21 mouse cellular contexts compared by ENCODE assay signal in genomic region chr16:81146019-81146418, GRCm38 (mm10). TPM values are rescaled to one million over a fixed set of nuclear protein-coding genes. Genes with fewer than 3 reads are reported as not detected.
DNase-seq lines count a peak whose midpoint lies in the region; TF ChIP-seq lines count a peak whose summit lies in the region.
"Had no signal": no experiment of that assay in that cellular context is flagged by ENCODE, and none has a peak within 500 bp of the region (broad histone marks: within the 10 kb centered on the region; RNA-seq: fewer than 3 reads in every experiment).

No protein-coding gene starts in this region.

- no peak for TF ChIP-seq RAD21 in CH12.LX (IDR thresholded peaks at IDR 0.05; ENCODE audit: low read depth, low read length)

- H3K9ac ChIP-seq in CH12.LX (ENCODE audit: insufficient read depth, low read depth) = no peak overlapping the region
- no peak overlapping the region for H3K9ac ChIP-seq in ES-E14 (ENCODE audit: insufficient read depth, low read depth, low read length, poor library complexity, severe bottlenecking)

- H3K27ac ChIP-seq in CH12.LX (ENCODE audit: insufficient read depth, low read depth) = no peak overlapping the region
- no peak overlapping the region for H3K27ac ChIP-seq in ES-E14 (ENCODE audit: insufficient read depth, low read depth, low read length, poor library complexity, severe bottlenecking)

- dilution Hi-C loops in CH12.LX (cut with MboI; ENCODE audit: extremely low pct_ligation_motif_present, extremely low pct_unique_long_range_greater_than_20kb, low sequenced_read_pairs) = no loop called here

- DNase-seq in CH12.LX (ENCODE audit: extremely low read depth) (no peak), ES-E14 (ENCODE audit: low read depth, low spot score) (no peak)
- DNase-seq in B cell, adult 2 months = no peak
- no peak for DNase-seq in retina, postnatal 1 day
- DNase-seq: adrenal gland, adult 2 months; adrenal gland, adult 8-10 months; adrenal gland, postnatal 10 days; adrenal gland, postnatal 14 days; adrenal gland, postnatal 25 days; adrenal gland, postnatal 36 days; cerebellum, adult 11 months; cerebellum, adult 11-12 months; cerebellum, adult 18-20 months; cerebellum, adult 2 months; cerebellum, adult 8-10 months; cerebellum, adult 9-10 months had no signal

- H3K27me3 ChIP-seq in CH12.LX (replicated peaks) = no peaks in the 10 kb centered on the region

- H3K4me3 ChIP-seq in CH12.LX (replicated peaks in 1 of 3; ENCODE audit: low read depth in 2 of 3, low read length in 2 of 3, poor library complexity in 1 of 3) = no peak overlapping the region
- H3K4me3 ChIP-seq in ES-E14 (ENCODE audit: insufficient read depth in 1 of 2, low read depth in 1 of 2, low read length in 2 of 2, poor library complexity in 1 of 2, severe bottlenecking in 1 of 2) = no peak overlapping the region

- no peaks in the 10 kb centered on the region for H3K36me3 ChIP-seq in CH12.LX (replicated peaks in 1 of 2; ENCODE audit: control insufficient read depth in 1 of 2, insufficient read depth in 1 of 2, low read length in 1 of 2)
- H3K36me3 ChIP-seq in ES-E14 (ENCODE audit: control insufficient read depth, insufficient read depth, low read length, poor library complexity, severe bottlenecking) = no peaks in the 10 kb centered on the region
- H3K36me3 ChIP-seq: G1E had no signal

- H3K9me3 ChIP-seq in CH12.LX (replicated peaks; ENCODE audit: low read length) (peaks cover 35% of the 10 kb centered on the region), ES-E14 (ENCODE audit: control insufficient read depth, insufficient read depth, low read depth, low read length) (no peaks in the 10 kb centered on the region)
- H3K9me3 ChIP-seq: G1E had no signal

- TF ChIP-seq POLR2A in CH12.LX (IDR thresholded peaks at IDR 0.05; ENCODE audit: low read depth, low read length) = no peak

- TF ChIP-seq CTCF in CH12.LX (conservative IDR thresholded peaks at IDR 0.05 in 1 of 2, IDR thresholded peaks at IDR 0.05 in 1 of 2; ENCODE audit: low read depth in 2 of 2, low read length in 2 of 2) = no peak

- in situ Hi-C loops in CH12.LX (cut with MboI; ENCODE audit: low pct_ligation_motif_present, low pct_unique_long_range_greater_than_20kb, low sequenced_read_pairs) = no loop called here
- in situ Hi-C loops in ES-E14 (cut with MboI; ENCODE audit: low sequenced_read_pairs in 2 of 2, unreplicated experiment in 2 of 2) = no loop called here

- H3K4me2 ChIP-seq in CH12.LX (ENCODE audit: insufficient read depth, low read depth, poor library complexity, severe bottlenecking) = no peak overlapping the region

- no peak for TF ChIP-seq EP300 in CH12.LX (IDR thresholded peaks at IDR 0.05; ENCODE audit: low read length)

- H3K79me2 ChIP-seq in CH12.LX (replicated peaks; ENCODE audit: control insufficient read depth, extremely low read depth, insufficient read depth, poor library complexity, severe bottlenecking) = no peaks in the 10 kb centered on the region

- H3K4me1 ChIP-seq in CH12.LX (ENCODE audit: control insufficient read depth in 1 of 2, insufficient read depth in 2 of 2) (no peaks in the 10 kb centered on the region), ES-E14 (ENCODE audit: control insufficient read depth in 2 of 2, insufficient read depth in 2 of 2, low read length in 2 of 2, poor library complexity in 1 of 2) (no peaks in the 10 kb centered on the region)

TF ChIP-seq in CH12.LX, 34 proteins besides CTCF, POLR2A, EP300 and RAD21:
- no peak for TF ChIP-seq JUND (conservative IDR thresholded peaks at IDR 0.05; ENCODE audit: low read depth, low read length)
- TF ChIP-seq MAFK (IDR thresholded peaks at IDR 0.05; ENCODE audit: insufficient replicate concordance, low read length) = peak; percentile 52; the same call in 1 of the 2 replicates
- no peak for TF ChIP-seq GABPA (IDR thresholded peaks at IDR 0.05; ENCODE audit: insufficient replicate concordance, low read depth, low read length)

TF ChIP-seq in ES-E14, 5 proteins besides CTCF, POLR2A, EP300 and RAD21:
- TF ChIP-seq ZNF384 (IDR thresholded peaks at IDR 0.05; ENCODE audit: low read depth, low read length) (no peak), MAFK (IDR thresholded peaks at IDR 0.05; ENCODE audit: insufficient read depth, low read depth, low read length) (peak; percentile 66), ZC3H11A (IDR thresholded peaks at IDR 0.05; ENCODE audit: borderline replicate concordance, low read depth, low read length) (no peak), HCFC1 (IDR thresholded peaks at IDR 0.05; ENCODE audit: borderline replicate concordance, insufficient read depth, low read length) (no peak), CHD2 (IDR thresholded peaks at IDR 0.05; ENCODE audit: low read depth, low read length) (no peak)

RNA-seq across cellular contexts. Expression of gene Ncam2, which starts 54.5 kb away (rescaled TPM):
- total RNA-seq in CH12.LX (2012; rRNA removed) = not detected in 2 replicates
- total RNA-seq in CH12.LX (2014; rRNA removed) = not detected in 2 replicates
- not detected in 2 replicates for polyA plus RNA-seq in CH12.LX (2012; ENCODE audit: insufficient read length, low read depth)
- total RNA-seq in ES-E14 (2012; rRNA removed) = 0.13 TPM in 1 of 2 replicates, not detected in the other
- total RNA-seq: MEL had no signal
- polyA plus RNA-seq: activated CD4-positive, CD25-positive, alpha-beta regulatory T cell, adult 4 months; C2C12; G1E; Patski had no signal
